Mouse (Mus musculus): ENCODE measurements around the gene D10Wsu102e. TPM values are rescaled to one million over a fixed set of nuclear protein-coding genes. Genes with fewer than 3 reads are reported as not detected.
A peak's percentile ranks its signal among the peaks of the same experiment; 100 is the strongest.
"Not testable (repeated sequence)": the region's sequence is repeated elsewhere in the genome, so short reads cannot be mapped to it uniquely, and the experiment has no call there.

The D10Wsu102e gene
- polyA plus RNA-seq, 1 experiment = 1.6 TPM

DNA sequence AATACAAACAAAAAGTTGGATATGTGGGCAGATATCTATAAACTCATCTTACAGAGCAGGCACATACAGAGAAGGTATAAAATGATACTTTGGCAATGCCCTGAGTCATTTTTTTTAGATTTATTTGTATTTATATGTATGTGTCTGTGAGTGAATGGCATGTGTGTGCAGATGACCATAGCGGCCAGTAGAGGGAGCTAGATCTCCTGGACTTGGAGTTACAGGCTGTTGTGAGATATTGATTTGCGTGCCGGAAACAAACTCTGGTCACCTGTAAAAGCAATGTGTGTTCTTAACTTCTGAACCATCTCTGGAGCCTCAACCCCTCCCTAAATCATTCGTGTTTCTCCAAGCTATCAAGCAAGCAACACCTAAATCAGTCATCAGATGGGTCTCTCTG, 161.0 kb downstream of the D10Wsu102e start:
- TF ChIP-seq POLR2A (IDR thresholded peaks at IDR 0.05; ENCODE audit: borderline replicate concordance, extremely low read depth, insufficient read depth, insufficient read length, poor library complexity, severe bottlenecking) (no peak), CTCF (IDR thresholded peaks at IDR 0.05; ENCODE audit: borderline replicate concordance, extremely low read depth, insufficient read depth, insufficient read length) (peak; percentile 37; the same call in 1 of the 2 replicates)

DNA sequence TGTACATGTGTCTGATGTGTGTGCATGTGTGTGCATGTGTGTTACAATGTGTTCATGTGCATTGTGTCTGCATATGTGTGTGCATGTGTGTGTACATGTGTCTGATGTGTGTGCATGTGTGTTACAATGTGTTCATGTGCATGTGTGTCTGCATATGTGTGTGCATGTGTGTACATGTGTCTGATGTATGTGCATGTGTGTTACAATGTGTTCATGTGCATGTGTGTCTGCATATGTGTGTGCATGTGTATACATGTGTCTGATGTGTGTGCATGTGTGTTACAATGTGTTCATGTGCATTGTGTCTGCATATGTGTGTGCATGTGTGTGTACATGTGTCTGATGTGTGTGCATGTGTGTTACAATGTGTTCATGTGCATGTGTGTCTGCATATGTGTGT, 164.2 kb downstream of the D10Wsu102e start:
- DNase-seq (ENCODE audit: low read depth) = not testable (repeated sequence)

More for the DNA sequence above, 161.0 kb downstream of the D10Wsu102e start:
- no peak for DNase-seq (ENCODE audit: low read depth)

GRCm38 (mm10) chr10:83530384-83530967, 170.5 kb downstream of the D10Wsu102e start:
- no peak for DNase-seq (ENCODE audit: low read depth)
- TF ChIP-seq CTCF (IDR thresholded peaks at IDR 0.05; ENCODE audit: borderline replicate concordance, extremely low read depth, insufficient read depth, insufficient read length) (no peak), POLR2A (IDR thresholded peaks at IDR 0.05; ENCODE audit: borderline replicate concordance, extremely low read depth, insufficient read depth, insufficient read length, poor library complexity, severe bottlenecking) (no peak)

GRCm38 (mm10) chr10:83533258-83533909, 173.4 kb downstream of the D10Wsu102e start:
- TF ChIP-seq CTCF (IDR thresholded peaks at IDR 0.05; ENCODE audit: borderline replicate concordance, extremely low read depth, insufficient read depth, insufficient read length) = no peak
- 0 out of 2 replicates have a peak, but pooled peaks have one; percentile 5 for TF ChIP-seq POLR2A (IDR thresholded peaks at IDR 0.05; ENCODE audit: borderline replicate concordance, extremely low read depth, insufficient read depth, insufficient read length, poor library complexity, severe bottlenecking)
- peak; percentile 73 for DNase-seq (ENCODE audit: low read depth)

DNA sequence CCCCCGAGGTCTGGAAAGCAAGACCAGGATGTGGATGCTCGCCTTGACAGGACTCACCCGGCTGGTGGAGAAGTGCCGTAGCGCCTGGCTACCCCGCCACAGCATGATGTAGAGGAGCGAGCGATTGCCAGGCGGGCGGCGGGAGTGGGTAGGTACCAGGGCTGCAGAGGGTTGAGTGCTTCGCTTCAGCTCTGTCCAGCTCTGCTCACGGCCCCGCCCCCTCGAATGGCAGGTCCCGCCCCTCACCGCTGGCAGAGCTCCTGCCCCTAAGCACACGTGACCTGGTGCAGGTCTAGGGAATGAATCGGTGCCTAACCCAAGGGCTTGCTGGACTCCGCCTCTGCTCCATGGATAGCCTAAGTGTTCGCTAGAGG, 173.9 kb downstream of the D10Wsu102e start, which contains the start of gene Aldh1l2:
TSS of gene Aldh1l2 (minus strand) at position 231 of the 374 bp plus-strand sequence.
- TF ChIP-seq CTCF (IDR thresholded peaks at IDR 0.05; ENCODE audit: borderline replicate concordance, extremely low read depth, insufficient read depth, insufficient read length) = no peak
- TF ChIP-seq POLR2A (IDR thresholded peaks at IDR 0.05; ENCODE audit: borderline replicate concordance, extremely low read depth, insufficient read depth, insufficient read length, poor library complexity, severe bottlenecking) = peak; percentile 42; the same call in 1 of the 2 replicates
- peak; percentile 93 for DNase-seq (ENCODE audit: low read depth)

GRCm38 (mm10) chr10:83536436-83536835, 176.4 kb downstream of the D10Wsu102e start:
- DNase-seq (ENCODE audit: low read depth) = no peak
- TF ChIP-seq POLR2A (IDR thresholded peaks at IDR 0.05; ENCODE audit: borderline replicate concordance, extremely low read depth, insufficient read depth, insufficient read length, poor library complexity, severe bottlenecking) (no peak), CTCF (IDR thresholded peaks at IDR 0.05; ENCODE audit: borderline replicate concordance, extremely low read depth, insufficient read depth, insufficient read length) (no peak)

Other genes with a start within 250 kb of the D10Wsu102e start
- 5.1 and 7.4 TPM in 2 replicates for gene Slc41a2, start 22.3 kb upstream of the D10Wsu102e start, polyA plus RNA-seq (2012; rRNA removed)
- gene Aldh1l2, start 173.9 kb downstream of the D10Wsu102e start, polyA plus RNA-seq (2012; rRNA removed) = 21.6 and 24.4 TPM in 2 replicates
- 12.7 and 16.3 TPM in 2 replicates for gene Washc4, start 183.5 kb downstream of the D10Wsu102e start, polyA plus RNA-seq (2012; rRNA removed)